Mouse (Mus musculus) ovary, postnatal 36 days (tissue): ENCODE measurements around the gene Fbll1.
A peak's percentile ranks its signal among the peaks of the same experiment; 100 is the strongest.

ENCODE experiments used
- DNase-seq: peaks from one replicate; pipeline ENCODE4 v3.0.0; 2022; ENCODE audit warnings: low spot score, mixed read lengths

Gene Fbll1

DNA sequence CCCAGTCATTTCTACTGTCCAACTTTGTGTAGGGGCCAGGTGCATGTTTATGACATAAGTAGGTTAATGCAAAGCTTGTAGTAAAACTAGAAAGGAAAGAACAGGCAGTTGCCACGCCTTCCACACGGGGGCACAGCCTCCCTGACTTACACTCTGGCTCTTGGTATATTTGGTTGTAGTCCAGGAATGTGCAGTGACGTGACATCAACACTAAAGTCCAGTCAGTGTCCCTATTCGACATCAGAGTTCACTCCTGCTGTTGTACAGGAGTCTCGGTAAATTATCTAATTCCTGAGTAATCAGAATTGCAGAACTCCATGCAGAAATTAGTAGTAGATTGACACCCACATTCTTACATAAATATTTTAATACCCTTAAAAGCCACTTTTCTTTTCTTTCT, 15.6 kb downstream of the Fbll1 start:
- no peak for DNase-seq

DNA sequence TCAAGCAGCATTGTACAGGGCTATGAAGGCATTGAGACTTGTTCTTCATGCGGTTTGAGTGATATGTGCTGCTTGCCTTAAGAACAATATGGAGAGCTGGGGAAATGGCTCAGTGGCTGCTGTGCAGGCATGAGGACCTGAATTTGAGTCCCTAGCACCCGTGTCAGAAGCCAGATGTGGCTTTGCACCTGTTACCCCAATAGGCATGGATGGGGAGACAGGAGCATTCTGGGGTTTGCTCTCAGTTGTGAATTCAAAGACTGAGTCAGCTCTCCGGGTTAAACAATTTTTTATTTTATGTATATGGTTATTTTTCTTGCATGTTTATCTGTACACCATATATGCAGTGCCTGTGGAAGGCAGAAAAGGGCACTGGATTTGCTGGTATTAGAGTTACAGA, 16.2 kb downstream of the Fbll1 start:
- no peak for DNase-seq

DNA sequence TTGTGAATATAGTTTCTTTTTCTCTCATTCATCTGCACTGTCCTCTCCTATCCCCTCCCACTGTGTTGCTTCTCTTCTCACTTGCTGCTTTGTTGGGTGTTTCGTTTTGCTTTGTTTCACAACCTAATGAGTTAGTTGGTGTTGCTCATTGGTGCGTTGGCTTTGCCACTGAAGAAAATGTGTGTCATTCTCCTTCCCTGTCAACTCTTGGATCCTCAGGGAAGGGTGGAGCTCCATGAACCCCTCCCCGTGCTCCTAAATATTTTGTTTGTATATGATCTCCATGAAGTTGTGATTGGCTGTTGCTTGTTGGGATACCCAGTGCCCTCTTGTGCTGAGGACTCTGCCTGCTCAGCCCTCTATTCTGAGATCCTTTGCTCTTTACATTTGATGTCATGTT, 18.3 kb downstream of the Fbll1 start:
- no peak for DNase-seq

DNA sequence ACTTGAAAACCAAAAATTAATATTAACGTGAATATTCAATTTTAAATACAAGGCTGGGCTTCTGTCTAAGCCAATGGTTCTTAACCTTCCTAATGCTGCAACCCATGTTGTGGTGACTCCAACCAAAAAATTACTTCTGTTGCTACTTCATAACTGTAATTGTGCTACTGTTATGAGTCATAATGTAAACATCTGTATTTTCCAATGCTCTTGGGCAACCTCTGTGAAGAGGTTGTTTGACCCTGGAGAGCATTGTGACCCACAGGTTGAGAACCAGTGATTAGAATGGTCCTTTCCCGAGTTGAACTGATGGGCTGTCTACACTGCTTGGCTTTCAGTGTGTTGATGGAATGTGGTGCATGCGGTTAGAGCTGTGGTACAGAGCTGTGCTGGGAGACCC, 22.2 kb downstream of the Fbll1 start:
- DNase-seq = no peak

DNA sequence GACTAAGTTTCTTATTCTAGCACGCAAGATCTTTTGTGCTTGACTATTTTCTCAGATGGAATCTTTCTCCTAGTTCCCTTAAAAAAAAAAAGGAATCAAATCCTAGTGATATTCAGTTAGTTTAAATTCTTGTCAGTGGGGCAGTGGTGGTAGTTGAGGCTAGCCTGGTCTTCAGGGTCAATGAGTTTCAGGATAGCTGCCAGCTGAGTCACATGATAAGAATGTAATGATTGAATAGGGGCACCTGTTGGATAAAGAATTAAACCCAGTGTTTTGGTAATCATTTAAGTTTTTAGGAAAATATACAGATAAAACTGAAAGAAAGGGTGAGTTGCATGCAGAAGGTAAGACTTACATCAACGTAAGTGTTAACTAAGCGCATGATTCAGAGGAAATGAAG, 23.1 kb downstream of the Fbll1 start:
- DNase-seq = no peak

DNA sequence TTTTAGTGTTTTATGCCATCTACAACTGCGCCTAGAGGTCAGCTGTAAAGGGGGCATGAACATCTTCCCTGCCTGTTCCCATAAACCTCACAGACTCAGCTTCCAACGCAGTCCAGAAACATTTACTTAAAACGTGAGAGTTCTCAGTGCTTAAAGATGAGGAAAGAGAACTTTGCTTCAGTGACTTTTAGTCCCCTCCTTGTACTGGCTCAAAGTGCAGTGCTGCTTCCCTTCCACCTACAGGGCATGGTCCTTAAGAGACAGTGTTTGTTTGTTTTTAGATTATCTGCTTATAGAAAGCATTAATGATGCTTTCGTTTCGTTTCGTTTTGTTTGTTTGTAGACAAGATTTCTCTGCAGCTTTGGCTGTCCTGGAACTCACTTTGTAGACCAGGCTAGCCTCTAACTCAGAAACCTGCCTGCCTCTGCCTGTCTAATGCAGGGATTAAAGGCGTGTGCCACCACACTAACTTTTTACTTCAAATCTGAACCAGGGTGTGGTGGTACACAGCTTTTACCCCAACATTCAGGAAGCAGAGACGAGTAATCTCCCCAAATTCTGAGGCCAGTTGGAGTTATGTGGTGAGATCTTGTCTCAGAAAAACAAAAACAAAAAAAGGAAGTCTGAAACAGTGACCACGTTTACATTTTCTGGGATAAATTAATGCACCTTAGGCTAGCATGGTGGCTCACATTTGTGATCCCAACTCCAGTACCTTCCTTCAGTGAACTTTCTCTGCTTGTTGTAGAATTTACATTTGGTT, 27.8 kb downstream of the Fbll1 start:
- DNase-seq = no peak

DNA sequence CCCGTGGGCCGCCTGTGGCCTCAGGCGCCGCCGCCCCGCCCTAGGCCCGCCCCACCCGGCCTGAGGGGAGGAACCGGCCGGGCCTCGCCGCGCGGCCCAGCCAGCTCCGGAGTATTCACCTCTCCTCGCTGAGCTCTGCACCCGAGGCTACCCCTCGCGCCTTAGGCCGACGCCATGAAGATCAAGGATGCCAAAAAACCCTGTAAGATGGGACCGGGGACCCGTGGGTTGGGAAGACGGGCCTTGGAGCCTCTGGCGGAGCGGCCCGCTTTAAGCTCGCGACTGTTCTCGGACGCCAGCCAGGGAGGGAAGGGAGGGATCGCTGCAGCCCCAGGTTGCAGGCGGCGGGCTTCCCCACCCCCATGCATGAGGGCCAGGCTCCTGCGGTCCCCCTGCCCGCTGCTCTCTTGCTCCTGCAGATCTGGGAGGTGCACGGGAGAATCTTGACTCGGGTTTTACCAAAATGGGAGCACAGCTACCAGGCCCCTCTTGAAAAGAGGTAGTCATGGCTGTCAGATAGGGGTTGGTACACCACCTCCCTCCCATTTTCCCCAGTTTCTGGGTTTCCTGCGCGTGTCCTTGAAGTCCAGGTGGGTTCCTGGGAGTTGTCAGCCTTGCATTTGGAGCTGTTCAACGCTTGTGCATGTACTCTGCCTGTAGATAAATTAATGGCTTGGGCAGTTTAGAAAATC, 28.8 kb downstream of the Fbll1 start:
- DNase-seq = no peak

DNA sequence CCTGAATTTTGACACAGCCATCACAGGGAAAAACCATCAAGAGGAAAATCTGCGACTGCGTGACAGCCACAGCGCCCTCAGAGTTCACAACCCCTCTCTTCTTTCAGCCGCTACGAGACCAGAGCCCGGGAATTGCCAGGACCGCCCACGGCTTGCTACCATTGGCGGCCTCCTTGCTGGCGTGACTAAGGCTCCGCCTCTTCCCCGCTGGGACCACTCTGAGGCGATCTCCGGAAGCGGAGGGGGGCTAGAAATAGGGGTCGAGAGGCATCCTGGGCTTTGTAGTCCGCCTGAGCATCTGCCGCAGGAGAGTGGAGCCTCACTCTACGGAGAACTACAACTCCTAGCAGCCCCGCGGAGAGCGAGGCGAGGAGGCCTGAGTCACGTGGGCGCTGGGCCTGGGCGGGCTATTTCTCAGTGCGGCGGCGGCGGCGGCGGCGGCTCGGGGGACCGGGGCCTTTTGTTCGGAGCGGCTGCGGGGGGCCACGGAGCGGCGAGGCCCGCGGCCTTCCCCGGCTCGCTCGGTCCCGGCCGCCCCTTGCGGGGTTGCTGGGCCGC, 29.4 kb downstream of the Fbll1 start, which contains the start of gene Pank3:
Gene Pank3, plus strand, starts transcription at position 297 of the 558 bp plus-strand sequence.
- peak; percentile 95 for DNase-seq

DNA sequence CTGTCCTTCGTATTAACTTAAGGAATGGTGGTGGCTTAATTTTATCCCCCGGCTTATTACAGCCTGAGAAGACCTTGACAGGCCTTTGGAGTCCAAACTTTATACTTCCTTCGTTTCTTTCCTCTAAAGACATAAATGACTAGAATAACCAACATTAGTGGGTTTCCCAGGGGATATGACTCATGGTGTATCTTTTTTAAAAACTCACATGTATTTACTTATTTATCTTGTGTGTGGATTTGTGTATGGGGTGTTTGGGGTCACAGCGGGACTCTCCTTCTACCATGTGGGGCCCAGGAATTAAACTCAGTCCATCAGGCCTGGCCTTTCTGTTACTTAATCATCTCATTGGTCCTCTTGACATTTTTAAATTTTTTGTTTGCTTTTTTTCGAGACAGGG, 31.8 kb downstream of the Fbll1 start:
- no peak for DNase-seq

DNA sequence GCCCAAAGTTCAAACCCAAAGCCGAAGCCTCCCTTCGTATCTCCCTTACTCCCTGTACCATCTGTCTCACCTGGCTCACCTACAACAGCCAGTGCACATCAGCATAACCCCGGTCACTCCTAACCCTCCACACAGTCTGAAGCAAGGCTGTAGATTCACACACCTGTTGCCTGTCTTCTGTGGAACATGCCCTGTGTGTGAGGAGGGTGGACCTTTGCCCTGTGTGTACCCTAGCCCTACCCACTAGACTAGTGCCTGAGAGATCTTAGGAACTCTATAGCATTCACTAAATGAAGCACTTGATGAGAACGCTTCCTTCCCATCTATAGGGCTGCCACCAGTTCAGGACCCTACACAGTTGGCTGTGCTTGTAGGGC, 38.1 kb downstream of the Fbll1 start:
- DNase-seq = no peak

DNA sequence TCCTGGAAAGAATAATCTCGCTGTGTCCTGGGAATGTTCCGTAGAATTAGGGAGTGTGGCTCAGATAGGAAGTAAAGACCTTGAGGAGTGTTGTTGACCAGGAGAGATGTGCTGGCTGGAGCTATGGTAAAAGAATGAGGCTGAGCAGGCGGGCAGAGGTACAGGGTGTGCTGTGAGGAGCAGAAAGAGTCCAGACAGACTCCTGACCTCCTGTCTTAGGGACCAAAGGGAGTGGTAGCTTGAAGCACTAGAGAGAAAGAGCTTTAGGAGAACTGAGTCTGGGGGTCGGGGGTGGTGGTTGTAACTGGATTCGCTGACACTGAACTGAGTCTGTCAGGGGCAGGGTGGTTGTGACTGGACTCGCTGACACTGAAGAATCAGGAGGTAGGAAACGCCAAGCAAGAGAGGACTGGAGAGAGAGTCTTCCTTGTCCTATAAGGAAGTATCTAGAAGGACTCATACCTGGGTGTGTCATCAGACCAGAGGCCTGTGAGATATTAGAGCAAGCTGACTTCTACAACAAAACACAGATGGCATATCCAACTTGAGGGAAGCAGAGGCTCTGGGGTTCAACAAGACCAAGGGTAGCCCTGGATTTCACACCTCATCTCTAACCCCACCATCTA, 38.6 kb downstream of the Fbll1 start:
- DNase-seq = peak; percentile 21

DNA sequence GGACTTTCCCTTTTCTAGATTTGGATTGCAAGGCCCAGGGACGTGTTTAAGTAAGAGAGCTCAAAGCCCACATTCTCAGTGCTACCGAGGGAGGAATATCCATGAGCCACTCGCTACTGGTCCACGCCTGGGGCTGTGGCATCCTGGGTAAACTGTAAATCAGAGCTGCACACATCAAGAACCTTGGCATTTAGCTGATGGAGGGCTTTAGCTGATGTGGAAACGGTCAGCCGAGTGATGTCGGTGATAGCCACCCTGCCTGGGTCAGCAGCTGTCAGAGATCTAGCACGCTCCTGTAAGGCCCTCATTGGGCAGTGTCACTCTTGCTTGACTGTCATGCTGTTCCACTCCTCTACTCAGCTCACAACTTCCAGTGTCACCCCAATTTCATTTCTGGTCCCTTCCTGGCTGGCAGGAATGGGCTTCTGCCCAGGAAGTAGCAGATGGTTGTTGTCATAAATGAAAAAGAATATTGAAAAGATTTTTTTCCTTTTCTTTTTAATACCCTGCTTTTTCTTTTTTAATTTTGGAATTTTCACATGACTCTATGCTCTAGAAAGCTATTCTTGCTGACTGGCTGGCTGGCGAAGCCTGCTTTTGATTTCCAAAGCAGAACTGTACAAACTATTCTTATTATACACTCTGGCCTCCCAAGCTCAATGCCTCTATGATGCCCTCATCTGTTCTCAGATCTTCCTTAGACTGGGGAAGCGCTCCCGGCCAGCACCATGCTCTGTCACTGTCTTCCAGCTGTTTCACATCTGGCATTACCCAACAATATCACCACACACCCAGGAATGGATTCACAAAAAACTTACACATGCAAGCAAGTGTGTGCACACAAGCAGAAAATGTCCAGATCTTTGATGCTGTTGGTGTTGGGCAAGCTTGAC, 42.0 kb downstream of the Fbll1 start:
- DNase-seq = no peak

DNA sequence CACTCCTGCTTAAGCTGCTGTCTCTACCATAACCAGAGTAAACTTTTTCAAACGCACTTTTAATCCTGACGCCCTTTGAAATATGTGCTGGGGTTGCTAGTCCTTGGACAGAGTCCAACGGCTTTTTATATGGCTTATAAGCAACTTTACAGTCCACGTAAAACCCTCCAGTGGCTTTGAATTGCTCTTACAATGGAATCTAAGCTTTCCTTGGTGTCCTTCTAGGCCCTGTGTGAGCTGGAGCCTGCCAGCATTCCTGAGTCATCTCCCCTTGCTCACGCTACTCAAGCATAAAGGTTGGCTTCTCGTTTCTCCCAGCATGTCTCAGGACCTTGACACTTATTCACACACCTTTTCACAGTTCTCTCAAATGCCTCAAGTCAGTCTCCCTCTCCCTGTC, 43.1 kb downstream of the Fbll1 start:
- DNase-seq = no peak

DNA sequence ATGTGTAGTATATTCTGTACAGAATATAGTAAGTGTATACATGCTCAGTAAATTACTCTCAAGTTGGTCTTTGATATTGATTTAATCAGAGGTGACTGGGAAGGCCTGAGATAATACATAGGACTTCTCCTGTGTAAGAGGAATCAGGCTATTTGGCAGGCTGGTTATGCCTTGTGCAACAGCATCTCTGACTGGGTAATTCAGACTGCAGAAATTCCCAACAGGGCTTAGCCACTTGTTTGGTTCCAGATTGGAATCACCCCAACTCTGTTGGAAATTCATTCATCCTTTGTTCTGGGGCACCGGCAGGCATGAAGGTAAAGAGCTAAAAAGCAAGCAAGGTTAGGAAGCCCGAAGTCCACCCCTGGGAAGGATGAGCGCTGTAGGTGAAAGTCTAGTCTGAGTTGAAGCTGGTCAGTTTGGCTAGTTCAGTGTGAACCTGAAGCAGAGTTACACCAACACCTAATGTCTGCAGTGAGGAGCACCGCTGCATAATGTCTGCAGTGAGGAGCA, 43.7 kb downstream of the Fbll1 start:
- DNase-seq = no peak

DNA sequence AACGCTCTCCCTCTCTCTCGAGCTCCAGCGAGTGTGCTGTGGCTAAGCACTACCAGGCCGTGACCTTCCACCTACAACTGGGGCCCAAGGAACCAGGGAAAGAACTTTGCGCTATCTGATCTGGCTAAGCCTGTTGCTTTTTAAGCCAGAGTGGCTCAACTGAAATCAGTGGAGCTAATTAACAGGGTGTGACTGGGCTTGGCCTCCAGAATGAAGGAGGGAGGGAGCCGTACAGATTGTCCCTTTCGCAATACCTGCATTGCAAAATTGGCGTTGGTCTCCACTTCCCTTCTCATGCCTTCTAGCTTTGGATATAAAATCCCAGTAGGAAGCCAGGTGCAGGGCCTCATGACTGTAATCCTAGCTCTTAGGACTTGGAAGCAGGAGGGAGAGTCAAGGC, 48.1 kb downstream of the Fbll1 start:
- peak; percentile 61 for DNase-seq
